In genomic region chr3:138757283-138757682, GRCm38 (mm10) we compare ENCODE assay signal across 29 mouse cellular contexts. TPM values are rescaled to one million over a fixed set of nuclear protein-coding genes. Genes with fewer than 3 reads are reported as not detected.
DNase-seq lines count a peak whose midpoint lies in the region; ATAC-seq and TF ChIP-seq lines count a peak whose summit lies in the region.
"Had no signal": no experiment of that assay in that cellular context is flagged by ENCODE, and none has a peak within 500 bp of the region (broad histone marks: within the 10 kb centered on the region; RNA-seq: fewer than 3 reads in every experiment).

No protein-coding gene starts in this region.

- no peaks in the 10 kb centered on the region for H3K27me3 ChIP-seq in MEL (ENCODE audit: control insufficient read depth in 1 of 2, insufficient read depth in 2 of 2, low read length in 2 of 2)
- no peaks in the 10 kb centered on the region for H3K27me3 ChIP-seq in hindbrain, embryonic 10.5 days (ENCODE audit: insufficient read depth, poor library complexity, severe bottlenecking)
- H3K27me3 ChIP-seq: embryonic facial prominence, embryonic 12.5 days; forebrain, embryonic 15.5 days; hindbrain, embryonic 12.5 days; neural tube, embryonic 12.5 days had no signal

- no peak for TF ChIP-seq RAD21 in MEL (IDR thresholded peaks at IDR 0.05; ENCODE audit: low read depth, low read length)

- no peak for TF ChIP-seq POLR2A in MEL (IDR thresholded peaks at IDR 0.05; ENCODE audit: control insufficient read depth in 1 of 2, insufficient read depth in 1 of 2, low read depth in 1 of 2, low read length in 2 of 2, poor library complexity in 1 of 2)

- no peak overlapping the region for H3K9ac ChIP-seq in MEL (ENCODE audit: control insufficient read depth, low read depth, low read length, poor library complexity, severe bottlenecking)
- H3K9ac ChIP-seq: embryonic facial prominence, embryonic 12.5 days; forebrain, embryonic 15.5 days; hindbrain, embryonic 12.5 days; liver, embryonic 14.5 days; lung, embryonic 14.5 days; neural tube, embryonic 12.5 days had no signal

- H3K4me1 ChIP-seq in MEL (ENCODE audit: control insufficient read depth in 1 of 2, insufficient read depth in 2 of 2, low read length in 2 of 2): peaks cover 4 to 25% of the 10 kb centered on the region in 2 experiments
- H3K4me1 ChIP-seq in hindbrain, embryonic 10.5 days (replicated peaks): peaks cover 40% of the 10 kb centered on the region

- peaks cover 1 to 21% of the 10 kb centered on the region in 2 experiments; a peak in 3 of 4 replicates for H3K36me3 ChIP-seq in MEL (ENCODE audit: control insufficient read depth in 1 of 2, insufficient read depth in 2 of 2, low read length in 2 of 2)
- no peaks in the 10 kb centered on the region for H3K36me3 ChIP-seq in hindbrain, embryonic 10.5 days
- H3K36me3 ChIP-seq: embryonic facial prominence, embryonic 12.5 days; forebrain, embryonic 15.5 days; hindbrain, embryonic 12.5 days; neural tube, embryonic 12.5 days had no signal

- no peak overlapping the region for H3K27ac ChIP-seq in MEL (ENCODE audit: control insufficient read depth, low read depth, low read length)
- H3K27ac ChIP-seq in hindbrain, embryonic 10.5 days: no peak overlapping the region
- H3K27ac ChIP-seq: embryonic facial prominence, embryonic 12.5 days; forebrain, embryonic 10.5 days; forebrain, embryonic 15.5 days; hindbrain, embryonic 12.5 days; hindbrain, postnatal 0 days; kidney, postnatal 0 days; liver, embryonic 14.5 days; neural tube, embryonic 12.5 days had no signal

- peak in 1 of 2 experiments; percentile 27; a peak in 1 of 4 replicates for TF ChIP-seq EP300 in MEL (IDR thresholded peaks at IDR 0.05; ENCODE audit: low read depth in 1 of 2, low read length in 2 of 2)

- peak; percentile 89 for ATAC-seq in inflammation-experienced regulatory T-cells, adult 6 months
- ATAC-seq: forebrain, embryonic 15.5 days; hindbrain, postnatal 0 days; midbrain, embryonic 16.5 days had no signal

- H3K9me3 ChIP-seq in MEL (replicated peaks; ENCODE audit: insufficient read depth, low read length): no peaks in the 10 kb centered on the region
- 0 out of 2 replicates have a peak, but pooled peaks cover 2% of the 10 kb centered on the region for H3K9me3 ChIP-seq in hindbrain, embryonic 10.5 days
- H3K9me3 ChIP-seq: embryonic facial prominence, embryonic 12.5 days; forebrain, embryonic 10.5 days; forebrain, embryonic 15.5 days; hindbrain, embryonic 12.5 days; neural tube, embryonic 12.5 days had no signal

- 97% methylated on average over 2 of the region's 2 CpGs for WGBS in hindbrain, embryonic 10.5 days

- no peak overlapping the region for H3K4me3 ChIP-seq in MEL (ENCODE audit: control insufficient read depth in 1 of 2, insufficient read depth in 1 of 2, low read depth in 2 of 2, low read length in 2 of 2)
- H3K4me3 ChIP-seq in hindbrain, embryonic 10.5 days: no peak overlapping the region
- H3K4me3 ChIP-seq: embryonic facial prominence, embryonic 12.5 days; forebrain, embryonic 10.5 days; forebrain, embryonic 15.5 days; hindbrain, embryonic 12.5 days; neural tube, embryonic 12.5 days had no signal

- peaks cover 47% of the 10 kb centered on the region for H3K79me2 ChIP-seq in MEL (ENCODE audit: control insufficient read depth, insufficient read depth, low read length, poor library complexity)

- intact Hi-C loops in left cerebral cortex, postnatal 14 days (cut with DNase I): no loop called here

- TF ChIP-seq CTCF in MEL (IDR thresholded peaks at IDR 0.05 in 2 of 3, conservative IDR thresholded peaks at IDR 0.05 in 1 of 3; ENCODE audit: control insufficient read depth in 1 of 3, insufficient read depth in 1 of 3, low read depth in 2 of 3, low read length in 3 of 3, poor library complexity in 1 of 3, severe bottlenecking in 1 of 3): no peak

- peak; percentile 70 for DNase-seq in CD4-positive helper T cell, adult 2 months (ENCODE audit: low read depth, low spot score)
- DNase-seq in MEL (ENCODE audit: low read depth, low spot score): peak; percentile 53
- peak; percentile 31 for DNase-seq in thymus, postnatal 14 days
- no peak for DNase-seq in gastrocnemius, adult 18-20 months (ENCODE audit: low spot score)
- no peak for DNase-seq in left cerebral cortex, postnatal 14 days (ENCODE audit: low spot score in 2 of 2)
- DNase-seq in kidney, adult 8-10 months: no peak
- DNase-seq in hindbrain, embryonic 10.5 days (ENCODE audit: low spot score): no peak
- DNase-seq: adrenal gland, postnatal 10 days; B cell, adult 2 months; cerebellum, adult 11 months; cerebellum, adult 9-11 months; embryo, embryonic 11 days; kidney, adult 2 months; kidney, postnatal 4 days; liver; lung, embryonic 14.5 days; lung, postnatal 14 days; right cerebral cortex, adult 18-20 months; spleen, adult 18-20 months had no signal

TF ChIP-seq in MEL, 35 proteins besides CTCF, POLR2A, EP300 and RAD21:
- no peak for TF ChIP-seq USF1 (IDR thresholded peaks at IDR 0.05; ENCODE audit: low read depth, low read length)
- peak; percentile 73 for TF ChIP-seq ZNF384 (IDR thresholded peaks at IDR 0.05; ENCODE audit: low read depth, low read length)
TF ChIP-seq in MEL: peak in this region for 1.

RNA-seq across cellular contexts. Expression of gene Tspan5, which starts 15.3 kb away (rescaled TPM):
- total RNA-seq in MEL (2012; rRNA removed): 28.1 and 28.8 TPM in 2 replicates
- polyA plus RNA-seq in MEL (2012; ENCODE audit: insufficient read depth in 1 of 2, insufficient read length in 2 of 2, low read depth in 1 of 2, low replicate concordance in 2 of 2, missing spikeins in 1 of 2): 10 to 100 TPM in 1 of 2 experiments, not detected in 1; 35.1 TPM
- polyA plus RNA-seq in inflammation-experienced regulatory T-cells, adult 6 months (2017; shearing (Covaris generic)): 10 to 100 TPM in 1 of 3 experiments, 1 to 10 TPM in 2; 4.1 to 11.4 (median 8.2) TPM
- 1 to 10 TPM; 2.1 to 2.2 TPM for total RNA-seq in gastrocnemius, adult 18-20 months (2021)
- total RNA-seq in left cerebral cortex, postnatal 14 days (2021): 100 to 1,000 TPM; 215 to 238 TPM
- polyA plus RNA-seq in hindbrain, embryonic 10.5 days (2016; fragmentation: Nextera tagmentation; extraction: Ambion mirVana): 33.0 and 46.4 TPM in 2 replicates

Comparison
In these comparisons a context has a peak if more than half of its experiments do, and no peak if none do; other contexts are left out.
1. DNase-seq: peak in CD4-positive helper T cell, adult 2 months (single experiment), MEL (single experiment) and thymus, postnatal 14 days (single experiment); none in gastrocnemius, adult 18-20 months (single experiment), left cerebral cortex, postnatal 14 days (0 of 2), kidney, adult 8-10 months (0 of 2) and hindbrain, embryonic 10.5 days (single experiment).